Mouse (Mus musculus) ES-E14 (cell line): ENCODE results near the gene Slc7a15.
A peak's percentile ranks its signal among the peaks of the same experiment; 100 is the strongest.
"Not testable (repeated sequence)": the region's sequence is repeated elsewhere in the genome, so short reads cannot be mapped to it uniquely, and the experiment has no call there.

Experiments used
- CHD2 ChIP-seq: IDR thresholded peaks from 2 replicates; pipeline ENCODE4 v1.6.1; 2014; ENCODE audit warnings: mild to moderate bottlenecking, low read depth, low read length, inconsistent platforms
- HCFC1 ChIP-seq: IDR thresholded peaks from 2 replicates; pipeline ENCODE4 v1.6.1; 2012; ENCODE audit warnings: low read length, inconsistent platforms, borderline replicate concordance; ENCODE audit not compliant: insufficient read depth
- MAFK ChIP-seq: IDR thresholded peaks from 2 replicates; pipeline ENCODE4 v1.6.1; 2014; ENCODE audit warnings: mild to moderate bottlenecking, low read depth, low read length, inconsistent platforms; ENCODE audit not compliant: insufficient read depth
- ZC3H11A ChIP-seq: IDR thresholded peaks from 2 replicates; pipeline ENCODE4 v1.6.1; 2012; ENCODE audit warnings: low read depth, mild to moderate bottlenecking, inconsistent platforms, low read length, borderline replicate concordance
- ZNF384 ChIP-seq: IDR thresholded peaks from 2 replicates; pipeline ENCODE4 v1.6.1; 2012; ENCODE audit warnings: low read depth, low read length, inconsistent platforms

GRCm38 (mm10) chr12:8638411-8639087, 39.7 kb upstream of the Slc7a15 start:
- TF ChIP-seq HCFC1, ZC3H11A, MAFK, CHD2: not testable (repeated sequence)
- peak; percentile 21; the same call in 1 of the 2 replicates for TF ChIP-seq ZNF384
